Mouse (Mus musculus) megakaryocyte, embryonic 14.5 days (primary cell): ENCODE measurements around the gene Rab31.

ENCODE experiments used
- FLI1 ChIP-seq: IDR thresholded peaks from 2 replicates; pipeline ENCODE4 v1.6.1; 2012; ENCODE audit warnings: low read length, inconsistent platforms, mixed read lengths
- GATA1 ChIP-seq: IDR thresholded peaks from 3 replicates; pipeline ENCODE4 v1.6.1; 2012; ENCODE audit warnings: mixed read lengths, low read length, inconsistent platforms, borderline replicate concordance

DNA sequence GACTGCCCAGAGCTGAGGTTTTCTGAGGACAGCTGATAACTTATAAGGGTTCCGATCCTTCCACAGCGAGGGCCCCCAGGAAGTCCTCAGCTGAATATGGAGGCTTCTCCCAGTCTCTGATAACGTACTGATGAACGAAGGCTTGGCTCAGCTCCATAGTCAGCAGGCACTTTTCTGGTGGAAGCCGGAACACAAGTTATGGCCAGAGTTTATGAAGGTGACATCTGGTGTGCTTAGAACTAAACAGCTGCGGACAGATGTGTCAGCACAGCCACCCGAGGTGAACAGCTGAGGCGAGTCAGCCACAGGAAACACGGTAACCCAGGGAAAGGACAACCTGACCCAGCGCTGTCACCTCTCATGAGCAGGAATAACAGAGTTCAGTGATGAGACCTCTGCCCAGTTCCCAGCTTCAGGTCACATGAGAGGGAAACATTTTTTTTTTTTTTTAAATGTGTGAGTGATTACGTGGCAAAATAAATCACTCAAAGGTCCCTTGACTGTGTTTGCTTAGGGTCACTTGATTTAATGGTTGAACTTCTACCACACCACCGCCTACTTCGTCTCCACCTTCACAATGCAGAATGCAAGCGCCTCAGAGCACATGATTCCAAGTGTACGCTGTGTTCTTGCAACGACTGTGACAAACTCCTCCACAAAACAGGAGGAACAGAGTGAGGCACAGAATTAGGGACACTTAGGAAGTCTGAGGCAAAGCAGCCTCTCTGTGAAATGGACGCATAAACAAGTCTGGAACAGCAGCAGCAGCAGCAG lies 106.0 kb downstream of the Rab31 start:
- TF ChIP-seq FLI1 (no peak), GATA1 (no peak)
